Mouse (Mus musculus) 3134 (cell line): ENCODE measurements around the gene Opn4.

Experiments used
- DNase-seq: peaks from one replicate; pipeline ENCODE4 v3.0.0-alpha.2; 2011; ENCODE audit warnings: low spot score; ENCODE audit not compliant: insufficient read length; ENCODE audit errors: extremely low read depth

Opn4 gene

DNA sequence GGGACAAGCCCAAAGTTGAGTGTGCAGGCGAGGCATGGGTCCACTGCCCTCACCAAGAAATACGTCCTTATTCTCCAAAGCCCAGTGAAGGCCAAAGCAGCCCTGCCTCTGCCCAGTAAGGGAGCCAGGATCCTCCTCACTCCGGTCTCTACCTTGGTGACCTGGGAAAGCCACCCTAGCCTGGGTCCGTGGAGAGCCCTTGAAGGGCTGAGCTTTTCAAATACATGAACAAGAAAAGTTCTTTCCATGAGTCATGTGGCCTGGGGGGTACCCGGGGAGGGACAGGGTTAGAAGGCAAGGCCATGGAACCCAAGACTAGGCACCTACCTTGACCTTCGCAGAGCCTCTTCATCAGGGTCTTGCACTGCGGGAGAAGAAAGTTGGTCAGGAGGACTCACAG lies 33.4 kb downstream of the Opn4 start:
- no peak for DNase-seq

- no peak for DNase-seq
Observed at GRCm38 (mm10) chr14:34565711-34566110, 34.2 kb downstream of the Opn4 start.

GRCm38 (mm10) chr14:34564646-34565045 lies 35.3 kb downstream of the Opn4 start:
- no peak for DNase-seq

DNA sequence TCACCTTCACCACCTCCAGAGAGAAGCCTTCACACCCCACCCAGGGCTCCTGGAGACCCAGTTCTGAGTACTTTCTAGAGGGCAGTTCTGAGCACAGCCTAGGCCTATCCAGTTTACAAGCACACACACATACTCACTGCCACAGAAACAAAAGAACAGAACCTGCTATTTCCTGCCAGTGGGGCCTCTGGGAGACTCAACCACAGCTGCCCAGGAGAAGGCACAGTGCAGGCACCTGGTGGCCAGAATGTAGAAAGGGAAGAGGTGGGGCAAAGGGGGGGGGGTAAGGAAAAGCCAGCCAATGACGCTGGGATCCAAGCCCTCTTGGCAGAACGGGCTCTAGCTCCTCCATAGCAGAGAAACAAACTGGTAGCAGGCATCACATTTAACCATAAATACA lies 37.5 kb downstream of the Opn4 start:
- DNase-seq, result no peak

- no peak for DNase-seq
Observed at GRCm38 (mm10) chr14:34561647-34562046, 38.3 kb downstream of the Opn4 start.

DNA sequence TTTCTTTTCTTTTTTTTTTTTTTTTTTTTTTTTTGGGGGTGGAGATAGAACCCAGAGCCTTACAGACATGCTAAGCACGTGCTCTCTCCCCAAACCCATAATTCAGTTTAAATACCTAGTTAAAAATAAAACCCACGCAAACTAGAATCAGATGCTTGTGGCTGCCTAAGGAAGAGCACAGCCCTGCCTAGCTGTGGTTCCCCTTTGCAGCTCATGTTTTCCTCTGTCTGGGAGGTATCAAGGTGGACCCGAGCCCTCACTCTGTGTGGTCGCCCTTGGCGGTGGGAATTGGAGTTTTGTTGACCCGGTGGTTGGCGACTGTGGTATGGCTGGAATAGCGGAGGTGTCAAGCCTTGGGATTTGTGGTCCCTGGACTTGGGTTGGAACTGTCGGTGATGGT lies 41.0 kb downstream of the Opn4 start:
- DNase-seq, result no peak

DNA sequence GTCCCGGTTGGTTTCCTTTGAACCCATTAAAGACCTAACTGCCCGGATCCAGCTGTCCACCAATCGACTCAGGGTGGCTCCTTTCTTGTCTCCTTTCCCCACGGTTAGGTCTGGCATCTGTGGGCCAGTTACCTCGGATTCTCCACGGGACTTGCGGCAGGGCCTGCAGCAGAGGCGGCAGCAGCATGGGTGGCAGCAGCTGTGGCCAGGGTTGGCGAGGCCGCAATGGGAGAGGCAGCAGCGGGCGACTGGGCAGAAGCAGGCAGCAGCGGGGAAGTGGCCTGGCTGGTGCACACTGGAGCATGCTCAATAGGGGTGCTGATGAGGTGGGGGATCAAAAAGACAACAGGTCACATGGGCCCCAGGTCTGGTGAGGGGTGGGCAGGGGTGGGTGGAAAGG lies 44.7 kb downstream of the Opn4 start:
- DNase-seq, result no peak

GRCm38 (mm10) chr14:34554047-34554446 lies 45.9 kb downstream of the Opn4 start:
- DNase-seq, result peak; percentile 34

- no peak for DNase-seq
Observed at GRCm38 (mm10) chr14:34553470-34553869, 46.5 kb downstream of the Opn4 start.

- no peak for DNase-seq
Observed at GRCm38 (mm10) chr14:34552226-34552625, 47.7 kb downstream of the Opn4 start.

- peak; percentile 88 for DNase-seq
Observed at GRCm38 (mm10) chr14:34549004-34549671, 50.8 kb downstream of the Opn4 start.

DNA sequence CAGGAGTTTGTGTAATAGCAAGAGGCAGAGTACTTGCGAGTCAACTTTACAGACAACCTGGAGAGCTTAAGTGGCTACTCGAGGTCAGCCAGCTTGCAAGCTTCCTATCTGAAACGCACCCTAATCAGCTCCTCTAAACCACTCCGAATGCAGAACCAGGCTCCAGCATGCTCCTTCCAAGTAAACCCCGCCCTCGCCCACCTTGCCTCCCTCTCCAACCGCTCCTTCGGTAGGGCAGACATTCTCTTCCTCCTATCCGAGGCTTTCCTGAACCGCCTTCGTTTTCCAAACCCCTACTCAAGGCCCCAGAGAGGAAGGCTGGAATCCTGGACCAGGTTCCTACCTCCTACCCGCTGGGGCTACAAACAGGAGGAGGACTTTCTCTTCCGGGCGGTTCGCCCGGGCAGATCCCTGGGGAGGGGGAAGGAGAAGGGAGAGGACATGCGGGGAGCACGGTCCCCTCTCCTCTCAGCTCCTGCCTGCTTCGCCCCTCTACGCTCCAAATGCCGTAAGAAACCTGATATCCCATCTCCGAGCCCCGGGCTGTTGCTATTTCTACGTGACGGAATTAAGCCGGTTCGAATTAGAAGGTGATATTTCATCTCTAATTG lies 51.4 kb downstream of the Opn4 start:
- peak; percentile 59 for DNase-seq

- no peak for DNase-seq
Observed at GRCm38 (mm10) chr14:34544545-34544944, 55.4 kb downstream of the Opn4 start.

- DNase-seq, result no peak
Observed at GRCm38 (mm10) chr14:34544001-34544400, 55.9 kb downstream of the Opn4 start.

GRCm38 (mm10) chr14:34543596-34543995 lies 56.3 kb downstream of the Opn4 start:
- DNase-seq, result no peak

GRCm38 (mm10) chr14:34541896-34542295 lies 58.0 kb downstream of the Opn4 start:
- DNase-seq, result no peak

DNA sequence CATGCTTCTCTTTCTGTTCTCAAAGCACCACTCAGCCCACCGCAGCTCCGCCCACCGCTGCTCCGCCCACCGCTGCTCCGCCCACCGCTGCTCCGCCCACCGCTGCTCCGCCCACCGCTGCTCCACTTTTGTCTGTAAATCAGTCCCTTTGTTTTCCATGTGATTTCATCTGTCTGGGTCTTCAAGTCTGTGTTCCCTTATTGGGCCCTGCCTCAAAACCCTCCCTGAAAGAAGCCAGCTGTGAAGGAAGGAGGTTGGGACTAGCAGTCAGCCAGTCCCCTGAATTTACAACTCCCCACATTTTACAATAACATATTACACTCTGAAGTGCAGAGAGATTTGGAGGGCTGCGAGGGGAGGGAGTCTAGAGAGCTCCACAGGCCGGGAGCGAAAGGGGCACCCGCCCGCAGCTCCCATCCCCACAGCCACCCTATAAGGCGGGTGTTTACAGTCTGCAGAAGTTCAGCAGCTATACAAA lies 59.2 kb downstream of the Opn4 start:
- DNase-seq, result no peak
